Mouse (Mus musculus) embryo, embryonic 10.5 days (tissue): ENCODE measurements at regions not wholly inside any gene's neighbourhood (a gene's known extent, or its start where the extent isn't known, plus 50 kb on each side); places are given as distances from the start of the nearest gene placed in this dataset.
A peak's percentile ranks its signal among the peaks of the same experiment; 100 is the strongest.

ENCODE experiments used
- DNase-seq: peaks from one replicate; pipeline ENCODE4 v3.0.0-alpha.2; 2015; ENCODE audit warnings: low spot score

DNA sequence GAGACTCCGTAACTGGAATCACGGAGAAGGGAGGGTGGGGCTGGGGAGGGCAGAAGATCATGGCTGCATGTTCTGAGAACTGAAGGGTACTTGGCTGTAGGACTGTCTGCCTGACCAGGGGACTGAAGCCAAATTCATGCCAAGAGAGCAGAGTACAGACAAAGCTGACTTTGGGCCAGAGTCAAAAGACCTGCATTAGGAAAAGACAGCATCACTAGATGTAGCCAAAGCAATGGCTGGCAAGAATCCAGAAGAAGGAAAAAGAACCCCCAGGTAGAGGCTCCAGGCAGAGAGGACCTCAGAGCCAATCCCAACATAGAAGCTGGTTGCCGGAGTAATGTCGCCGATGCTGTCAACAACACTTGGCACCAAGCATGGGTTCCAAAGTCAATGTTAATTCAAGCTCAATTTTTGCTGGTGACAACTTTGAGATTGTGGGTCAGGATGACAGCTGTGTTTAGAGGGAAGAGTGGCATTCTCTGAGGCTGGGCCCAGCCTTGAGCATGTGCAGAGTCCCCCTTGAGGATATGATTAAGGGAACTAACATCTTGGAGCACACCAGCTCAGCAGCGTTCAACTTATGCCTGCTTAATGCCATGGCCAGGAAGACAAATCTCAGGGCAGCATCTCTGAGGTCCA is 124.7 kb downstream of the Erv3 start:
- DNase-seq, result no peak

DNA sequence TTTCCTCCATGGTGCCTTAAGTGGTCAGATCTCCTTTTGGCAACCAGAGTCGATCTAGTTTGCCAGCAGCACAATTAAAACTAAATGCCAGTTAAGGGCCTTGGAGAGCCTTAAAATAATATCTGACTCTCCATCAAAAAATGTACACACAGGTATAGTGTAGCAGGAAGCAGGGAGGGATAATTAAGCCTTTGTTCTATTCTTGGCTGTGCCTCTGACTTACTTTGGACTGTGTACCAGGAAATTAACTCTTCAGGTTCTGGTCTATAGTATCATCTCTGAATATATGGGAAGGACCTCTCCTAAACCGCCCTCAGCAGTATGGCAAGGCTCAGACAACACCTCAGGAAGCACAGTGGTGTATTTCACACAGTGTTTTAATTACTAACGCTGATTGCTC is 133.0 kb downstream of the Erv3 start:
- no peak for DNase-seq

DNA sequence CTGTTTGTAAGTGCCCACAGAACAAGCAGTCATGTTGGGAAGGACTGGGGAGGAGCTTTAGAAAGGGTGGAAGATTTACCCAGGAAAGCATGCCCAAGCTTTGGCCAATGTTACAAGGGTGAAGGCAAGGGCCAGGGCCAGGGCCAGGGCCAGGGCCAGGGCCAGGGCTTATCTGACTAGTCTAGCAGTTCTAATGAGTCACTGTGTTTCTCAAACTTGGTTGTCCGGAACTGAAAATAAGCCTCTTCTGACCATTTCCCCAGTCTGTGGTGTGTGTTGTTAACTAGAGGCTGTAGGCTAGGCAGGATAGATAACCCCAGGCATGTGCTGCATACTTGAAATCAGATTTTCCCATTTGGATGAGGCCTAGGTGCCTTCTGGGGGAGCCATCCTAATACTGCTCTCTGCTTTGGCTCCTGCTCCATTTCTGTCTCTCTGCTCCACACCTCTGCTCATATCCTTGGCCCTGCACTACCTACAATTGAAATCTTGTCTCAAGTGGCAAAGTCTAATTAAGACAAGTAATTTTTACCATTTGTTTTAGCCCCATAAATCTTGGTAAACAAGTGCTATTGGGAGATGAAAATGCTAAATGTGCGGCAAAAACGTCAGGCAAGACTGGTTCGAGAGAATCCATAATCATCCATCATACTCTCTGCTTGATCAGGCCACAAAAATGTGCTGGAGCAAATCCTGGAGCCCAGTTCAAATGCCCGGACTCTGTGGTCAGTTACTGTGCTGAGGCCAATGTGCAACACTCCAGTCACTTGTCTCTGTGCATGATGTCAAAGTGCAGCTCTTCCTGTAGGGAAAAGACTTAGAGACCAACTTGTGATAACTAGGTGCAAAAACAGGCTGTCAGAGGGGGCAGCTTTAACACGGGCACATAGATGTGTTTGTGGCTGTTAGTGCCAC is 137.7 kb downstream of the Erv3 start:
- DNase-seq, result no peak

DNA sequence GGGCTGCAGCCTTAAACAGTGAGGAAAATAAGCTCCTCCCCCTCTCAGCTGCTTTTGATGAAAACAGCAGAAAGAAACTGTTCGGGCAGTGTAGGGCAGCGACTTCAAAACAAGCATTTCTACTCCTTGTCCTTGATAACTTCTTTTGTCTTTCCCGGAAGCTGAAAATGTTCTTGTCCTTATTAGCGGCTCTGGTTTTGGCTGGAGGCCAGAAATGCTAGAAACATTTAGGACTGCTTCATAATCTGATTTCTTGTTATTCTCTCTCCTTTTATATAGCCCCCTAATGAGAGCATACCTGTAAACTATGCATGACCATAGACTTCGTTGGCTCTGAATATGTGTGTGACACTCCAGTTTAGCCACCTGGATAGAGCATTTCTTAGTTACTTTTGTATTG is 142.0 kb downstream of the Erv3 start:
- no peak for DNase-seq

DNA sequence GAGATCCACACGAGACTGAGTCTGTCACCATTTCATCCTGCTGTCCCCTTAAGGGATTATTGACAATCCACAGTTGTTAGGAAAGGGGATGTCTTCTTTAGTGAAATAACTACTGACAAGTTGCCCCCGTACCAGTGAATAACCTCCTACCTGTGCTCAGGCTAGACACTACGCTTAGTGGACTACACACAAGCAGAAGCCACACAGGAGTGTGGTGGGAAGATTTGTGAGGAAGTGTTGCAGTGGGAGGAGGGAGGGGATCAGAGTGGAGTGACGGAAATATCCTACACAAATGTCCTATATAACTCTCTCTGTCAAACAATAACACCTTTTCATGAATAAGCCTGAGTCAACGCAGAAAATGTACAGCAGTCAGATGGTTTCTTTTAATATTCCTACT is 142.7 kb downstream of the Erv3 start:
- no peak for DNase-seq

DNA sequence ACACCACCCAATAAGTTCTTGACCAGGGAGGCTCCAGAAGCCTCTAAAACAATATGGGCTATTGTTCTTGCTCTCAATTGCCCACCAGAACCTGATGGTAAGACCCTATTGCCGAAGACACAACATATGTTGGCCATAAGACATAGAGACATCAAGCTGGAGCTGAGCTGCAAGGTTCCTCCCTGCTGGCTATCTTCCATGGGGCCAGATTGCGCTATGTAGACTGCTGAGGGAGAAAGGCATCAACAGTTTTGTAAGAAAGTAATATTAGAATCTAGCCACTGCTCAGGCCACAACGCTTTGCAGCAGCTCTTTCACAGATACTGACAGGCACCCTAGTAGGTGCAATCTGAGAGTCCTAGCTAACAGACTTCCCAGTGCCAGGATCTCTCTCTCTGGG is 144.2 kb downstream of the Erv3 start:
- no peak for DNase-seq

DNA sequence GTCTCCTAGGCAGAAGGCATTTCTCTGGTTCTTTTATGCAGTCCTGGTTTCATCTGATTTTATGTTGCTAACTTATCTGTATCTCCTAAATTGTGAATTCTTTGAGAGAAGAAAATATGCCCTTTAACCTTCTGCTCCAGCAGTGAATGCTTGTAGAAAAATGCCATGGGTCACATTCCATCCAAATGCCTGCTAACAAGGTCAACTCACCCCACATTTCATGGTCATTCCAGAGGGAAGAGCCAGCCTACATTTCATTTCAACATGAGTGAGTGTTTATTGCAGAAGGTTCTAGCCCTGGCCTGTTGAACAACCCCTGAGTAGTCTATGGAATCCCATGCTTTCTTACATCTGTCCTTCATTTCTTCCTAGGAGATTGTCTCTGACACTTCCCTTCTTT is 147.7 kb downstream of the Erv3 start:
- peak; percentile 29 for DNase-seq

DNA sequence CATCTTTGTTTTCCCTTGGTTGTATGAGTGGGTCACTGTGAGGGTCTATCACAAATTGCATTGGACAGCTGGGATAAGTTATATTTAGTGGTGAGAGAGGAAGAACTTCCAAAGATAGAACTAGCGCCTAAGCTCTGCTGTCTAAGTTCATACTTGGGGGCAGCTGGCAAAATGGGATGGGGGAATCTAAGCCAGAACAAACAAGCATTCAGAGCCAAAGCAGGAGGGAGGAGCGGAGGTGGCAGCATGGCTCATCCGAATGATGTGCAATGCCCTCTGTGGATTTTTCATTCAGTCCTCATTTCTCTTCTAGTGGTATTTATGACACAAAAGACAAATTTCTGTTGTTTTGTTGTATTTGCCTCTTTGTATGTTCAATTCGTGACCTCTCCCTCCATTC is 144.5 kb upstream of the Adra1d start:
- no peak for DNase-seq

DNA sequence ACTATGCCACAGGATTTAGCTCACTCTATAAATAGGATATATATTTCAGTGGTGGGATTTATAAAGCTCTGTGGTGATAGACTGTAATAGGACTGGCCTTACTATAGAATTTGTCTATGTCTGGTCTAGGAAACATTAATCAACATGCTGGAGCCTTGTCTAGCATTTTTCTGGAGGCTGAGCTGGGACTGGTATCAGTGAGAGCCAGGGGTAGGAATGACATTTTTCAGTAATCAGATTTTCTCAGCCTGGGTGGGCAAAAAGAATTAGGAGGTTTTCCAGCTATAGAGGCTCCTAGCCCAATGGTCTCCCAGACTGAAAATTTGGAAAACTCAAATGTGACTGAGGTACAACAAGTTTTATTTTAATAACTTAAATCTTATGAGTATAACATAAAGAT is 142.3 kb upstream of the Adra1d start:
- DNase-seq, result no peak

DNA sequence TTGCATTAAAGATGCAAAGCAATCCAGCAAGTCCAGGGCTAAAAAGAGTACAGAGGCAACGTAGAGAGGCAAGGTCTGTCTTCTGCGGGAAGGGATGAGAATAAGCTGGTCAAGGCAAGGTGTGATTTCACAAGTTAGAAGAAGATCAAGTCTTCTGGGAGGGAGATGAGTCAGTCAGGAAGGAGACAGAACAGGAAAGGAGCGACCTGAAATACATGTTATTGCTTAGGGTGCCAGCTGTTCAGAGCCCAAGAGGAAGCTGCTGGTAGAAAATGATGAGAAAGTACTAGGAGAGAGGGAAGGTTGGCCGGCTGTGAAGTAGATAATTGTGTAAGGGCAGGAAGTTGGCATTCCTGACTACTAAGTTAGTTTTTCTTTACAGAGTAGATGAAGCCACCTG is 140.1 kb upstream of the Adra1d start:
- no peak for DNase-seq

DNA sequence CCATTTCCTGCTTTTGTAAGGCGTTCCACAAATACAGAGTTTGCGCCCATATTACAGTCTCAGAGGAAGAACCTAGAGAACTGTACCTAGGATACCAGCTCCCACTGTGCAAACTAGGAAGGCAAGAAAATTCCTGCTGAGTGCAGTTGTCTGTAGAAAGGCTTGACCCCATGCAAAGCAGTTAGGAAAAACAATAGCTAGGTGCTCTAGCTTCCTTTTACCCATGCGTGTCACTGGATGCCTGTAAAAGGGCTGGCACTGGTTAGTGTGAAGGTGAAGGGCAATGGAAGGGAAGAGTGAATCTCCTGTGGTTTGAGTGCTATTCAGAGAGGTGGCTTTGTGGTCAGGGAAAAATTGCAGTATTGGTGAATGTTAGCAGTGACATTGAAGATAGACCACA is 137.7 kb upstream of the Adra1d start:
- no peak for DNase-seq

DNA sequence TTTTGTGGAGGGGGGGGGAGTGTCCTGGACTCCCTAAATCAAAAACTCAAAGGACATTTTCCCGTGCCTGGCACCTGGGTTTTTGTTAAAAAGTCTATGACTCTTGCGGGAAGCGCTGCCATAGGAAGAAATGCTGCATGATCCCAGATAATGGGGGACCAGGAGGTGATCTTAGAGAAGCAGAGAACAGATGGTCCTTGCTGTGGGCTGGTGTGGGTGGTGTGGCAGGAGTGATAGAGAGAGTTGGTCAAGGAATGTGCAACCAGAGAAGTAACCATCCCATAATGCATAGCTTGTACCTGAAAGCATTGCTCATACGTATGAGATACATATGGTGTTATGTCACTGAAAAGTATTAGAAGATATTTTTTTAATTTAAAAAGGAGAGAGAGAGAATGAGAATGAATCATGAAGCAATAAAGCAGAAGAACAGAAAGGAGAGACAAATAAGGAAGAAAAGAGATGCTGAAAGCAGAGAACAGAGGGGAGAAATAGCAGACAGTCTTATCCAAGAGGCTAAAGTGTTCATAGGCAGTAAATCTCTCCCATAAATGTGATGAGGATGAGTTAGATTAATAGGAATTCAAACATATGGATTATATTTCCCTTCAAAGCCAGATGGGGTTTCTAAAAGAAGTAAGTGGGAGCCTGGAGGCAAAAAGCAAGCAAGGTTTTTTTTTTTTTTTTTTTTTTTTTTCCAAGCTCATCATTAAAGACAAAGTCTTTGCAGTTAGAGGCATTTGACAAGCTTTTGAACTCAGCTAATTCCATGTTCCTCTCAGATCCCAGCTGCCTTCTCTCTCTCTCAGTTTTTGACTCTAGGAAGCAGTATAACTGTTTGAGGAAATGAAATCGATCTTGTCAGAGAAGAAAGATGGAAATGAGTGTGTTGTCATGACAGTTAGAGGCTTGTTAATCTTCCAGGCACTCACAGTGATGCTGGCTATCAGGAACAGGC is 136.2 kb upstream of the Adra1d start:
- DNase-seq, result no peak

DNA sequence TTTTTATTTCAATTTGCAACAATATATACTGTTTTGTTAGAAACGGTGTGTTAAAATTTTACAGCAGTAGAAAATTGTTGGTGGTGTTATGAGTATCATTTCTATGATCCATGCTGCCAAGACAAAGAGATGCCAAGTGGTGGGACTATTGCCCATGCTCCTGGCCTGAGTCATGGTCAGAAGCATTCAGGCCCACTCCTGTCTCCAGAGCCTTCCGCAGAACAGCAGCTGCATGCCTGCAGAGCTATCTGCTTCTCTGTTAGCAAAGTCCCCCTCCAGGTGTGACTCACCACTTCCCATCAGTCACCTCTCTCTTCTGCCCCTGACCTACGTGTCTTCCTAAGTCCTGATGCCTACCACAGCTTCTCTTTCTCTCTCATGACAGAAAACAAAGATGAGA is 134.2 kb upstream of the Adra1d start:
- no peak for DNase-seq

DNA sequence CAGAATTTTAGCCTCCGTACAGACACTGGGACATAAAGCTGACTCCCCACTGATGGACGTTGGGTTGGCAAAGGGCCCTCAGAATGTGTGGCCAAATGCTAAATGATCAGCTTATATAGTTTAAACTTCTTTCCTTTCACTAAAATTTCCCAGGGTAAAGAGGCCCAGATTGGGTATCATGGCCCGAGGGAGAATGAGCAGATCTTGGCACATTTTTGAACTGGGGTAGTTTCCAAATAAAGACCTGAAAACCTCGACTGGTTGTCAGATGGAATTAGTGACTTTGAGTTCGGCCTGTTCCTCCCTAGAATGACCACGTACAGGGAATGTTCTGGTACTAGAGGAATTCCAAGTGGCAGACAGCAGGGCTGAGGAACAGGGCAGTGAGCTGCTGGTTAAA is 127.9 kb upstream of the Adra1d start:
- DNase-seq, result no peak

DNA sequence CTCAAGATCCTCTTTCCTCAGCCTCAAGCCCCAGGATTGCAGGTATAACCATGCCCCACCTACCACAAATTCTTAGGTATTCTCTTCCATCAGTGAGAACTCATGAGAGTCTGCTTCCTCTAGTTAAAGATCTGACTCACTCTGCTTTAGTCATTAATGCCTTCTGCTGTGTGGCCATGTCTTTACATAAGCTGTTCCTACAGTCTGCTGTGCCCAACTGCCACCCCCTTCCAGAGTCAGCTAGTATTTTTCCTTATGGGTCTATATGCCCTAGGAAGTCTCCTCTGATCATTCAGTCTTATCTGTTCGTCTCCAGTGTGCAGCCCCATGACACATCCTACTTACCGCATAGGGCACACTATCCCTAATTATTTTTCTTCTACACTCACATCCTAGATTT is 126.2 kb upstream of the Adra1d start:
- DNase-seq, result no peak

DNA sequence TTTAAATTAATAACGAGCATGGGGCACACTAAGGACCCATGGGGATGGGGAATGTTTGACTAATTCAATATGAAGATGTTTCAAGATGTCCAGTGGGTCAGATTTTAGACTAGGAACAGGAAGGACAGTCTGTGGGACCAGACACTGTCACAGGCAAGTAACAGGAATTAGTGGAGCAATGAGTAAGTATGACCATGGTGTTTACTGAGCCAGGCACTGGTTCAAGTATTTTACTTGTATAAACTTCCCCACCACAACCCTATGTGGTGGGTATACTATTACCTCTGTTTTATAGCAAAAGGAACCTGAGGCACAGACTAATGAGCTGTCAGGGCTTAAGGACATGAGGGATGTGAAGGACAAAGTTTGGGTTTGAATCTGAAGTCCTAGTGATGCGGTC is 125.4 kb upstream of the Adra1d start:
- no peak for DNase-seq

DNA sequence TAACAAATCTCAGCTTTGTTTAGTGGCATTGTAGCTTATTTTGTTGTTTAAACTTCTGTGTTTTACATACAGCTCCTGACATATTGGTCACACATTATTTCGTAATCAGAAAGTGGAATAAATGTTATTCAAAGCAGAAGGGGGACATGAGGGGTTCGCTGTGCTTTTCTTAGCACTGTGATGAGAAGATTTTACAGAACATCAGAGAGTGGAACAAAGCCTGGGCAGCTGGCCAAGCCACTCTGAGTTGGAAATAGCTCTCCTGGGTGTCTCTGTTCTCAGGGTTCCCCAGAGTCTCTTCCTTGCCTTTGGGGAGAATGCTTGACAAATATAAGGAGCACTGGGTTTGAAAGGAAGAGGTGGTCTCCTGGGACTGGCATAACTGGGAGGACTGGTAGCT is 124.7 kb upstream of the Adra1d start:
- no peak for DNase-seq

DNA sequence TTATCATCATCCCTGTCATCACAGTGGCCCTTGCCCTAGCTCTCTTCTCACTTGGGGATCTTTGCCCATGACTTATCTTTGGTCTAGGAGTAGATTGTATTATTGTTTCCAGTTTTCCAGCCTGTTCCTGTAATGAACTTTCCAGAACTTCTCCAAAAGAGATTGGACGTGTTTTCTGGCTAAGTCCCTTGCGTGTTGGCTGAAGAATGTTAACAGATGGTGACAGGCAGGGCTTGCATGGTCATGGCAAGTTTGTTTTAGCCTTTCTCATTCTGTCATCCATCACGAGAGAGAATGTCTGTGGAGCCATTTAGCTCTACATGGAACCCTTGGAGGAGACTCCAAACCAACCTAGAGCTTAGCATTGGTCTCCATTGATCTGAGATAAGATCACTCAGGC is 123.2 kb upstream of the Adra1d start:
- DNase-seq, result no peak

DNA sequence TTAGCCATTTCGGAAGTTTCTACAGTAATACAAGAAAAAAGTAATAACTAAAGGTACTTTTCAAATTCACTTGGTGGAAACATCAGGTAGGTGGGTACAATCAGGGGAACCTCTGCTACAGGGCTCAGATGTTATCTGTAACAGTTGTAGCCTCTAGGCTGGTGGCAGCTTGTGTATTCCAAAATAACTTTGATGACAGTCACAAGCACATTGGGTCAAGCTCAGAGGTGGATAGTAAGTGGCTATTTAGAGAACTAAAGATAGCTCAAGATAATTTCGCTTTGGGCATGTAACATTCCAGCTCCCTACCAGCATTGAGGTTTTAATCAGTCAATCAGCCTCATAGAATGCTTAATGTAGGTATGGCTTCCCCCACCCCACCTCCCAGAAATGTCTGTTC is 121.7 kb upstream of the Adra1d start:
- no peak for DNase-seq

DNA sequence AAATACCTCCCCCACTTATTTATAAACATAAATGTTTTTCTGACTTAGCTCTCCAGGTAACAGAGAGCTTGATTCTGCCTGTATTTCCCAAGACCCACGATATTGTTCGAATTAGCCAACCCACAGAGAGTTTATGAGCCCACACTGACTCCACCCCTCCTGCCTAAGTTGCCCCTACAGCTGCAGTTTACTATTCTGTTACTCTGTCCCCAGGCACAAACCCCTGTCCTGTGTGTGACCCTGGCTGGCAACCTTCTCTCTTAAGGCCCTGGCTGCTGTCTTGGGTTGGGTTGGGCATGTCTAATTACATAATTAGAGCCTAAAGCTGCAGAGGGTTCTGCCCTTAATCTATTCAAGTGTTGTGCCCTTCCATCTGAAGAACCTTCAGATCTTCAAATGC is 116.4 kb upstream of the Adra1d start:
- DNase-seq, result no peak

DNA sequence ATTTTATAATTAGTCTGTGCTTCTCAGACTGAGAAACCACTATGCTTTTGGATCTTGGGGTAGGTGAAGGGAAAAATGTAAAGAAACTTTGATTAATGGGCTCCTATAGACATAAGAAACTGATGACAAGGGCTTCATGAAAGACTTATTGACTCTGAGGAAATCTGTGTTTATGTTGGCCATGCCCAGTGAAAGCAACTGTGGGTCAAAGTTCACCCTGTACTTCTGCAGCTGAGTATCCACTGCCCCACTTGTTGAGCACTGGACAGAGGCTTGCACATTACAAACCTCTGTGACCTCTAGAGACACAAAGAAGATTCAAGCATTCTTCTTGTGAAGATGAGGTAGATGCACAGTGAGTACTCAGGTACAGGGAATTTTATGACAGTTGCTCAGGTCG is 114.7 kb upstream of the Adra1d start:
- no peak for DNase-seq

DNA sequence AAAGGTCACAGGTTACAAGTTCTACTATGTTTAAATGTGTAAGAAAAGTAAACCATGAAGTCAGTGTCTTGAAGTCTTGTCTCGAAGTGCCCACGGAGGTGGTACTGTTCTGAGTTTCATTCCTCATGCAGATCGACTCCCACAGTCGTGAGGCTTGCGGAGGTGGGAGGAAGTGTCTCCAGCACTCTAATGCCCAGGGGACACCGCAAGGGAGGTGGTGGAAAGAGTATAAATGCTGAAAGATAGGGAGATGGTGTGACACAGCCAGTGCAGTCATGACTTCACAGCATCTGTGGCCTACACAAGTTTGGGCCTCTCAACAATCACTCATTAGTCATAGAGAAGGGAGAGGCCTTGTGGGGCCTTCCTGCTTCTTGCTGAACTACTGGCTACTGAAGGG is 112.8 kb upstream of the Adra1d start:
- no peak for DNase-seq

DNA sequence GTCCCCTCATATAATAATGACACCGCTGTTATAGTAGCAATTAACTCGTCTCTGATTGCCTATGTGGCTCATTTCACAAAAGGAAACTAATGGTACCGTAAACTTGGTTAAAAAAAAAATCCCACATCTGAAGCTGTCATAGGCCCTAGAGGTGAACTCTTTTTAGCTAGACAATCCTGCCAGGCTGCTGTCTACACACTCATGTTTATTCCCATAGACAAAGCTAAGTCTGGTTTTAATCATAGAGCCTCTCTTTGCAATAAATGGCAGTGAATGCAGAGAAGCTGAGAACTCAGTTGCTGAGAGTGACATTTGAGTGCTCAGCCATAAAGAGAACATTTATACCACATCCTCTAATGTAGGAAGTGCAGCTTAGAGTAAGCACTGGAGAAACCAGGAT is 111.3 kb upstream of the Adra1d start:
- DNase-seq, result no peak
